Mouse (Mus musculus) forebrain, embryonic 10.5 days (tissue): ENCODE measurements around the gene Nudcd3. TPM values are rescaled to one million over a fixed set of nuclear protein-coding genes. Genes with fewer than 3 reads are reported as not detected.

Experiments
- DNase-seq: peaks from one replicate; pipeline ENCODE4 v3.0.0-alpha.2; 2017; ENCODE audit warnings: low spot score; ENCODE audit errors: extremely low spot score
- H3K27ac ChIP-seq: fragments of 300-500 bp; sonication (generic); 2 replicates; pipeline ENCODE4 v1.5.1; 2016; ENCODE audit warnings: mild to moderate bottlenecking
- H3K27me3 ChIP-seq: fragments of 300-500 bp; sonication (generic); 2 replicates; pipeline ENCODE4 v1.6.1; 2016; ENCODE audit warnings: mild to moderate bottlenecking; ENCODE audit not compliant: poor library complexity, severe bottlenecking
- H3K36me3 ChIP-seq: fragments of 300-500 bp; sonication (generic); replicated peaks from 2 replicates; pipeline ENCODE4 v1.6.1; 2016; ENCODE audit warnings: mild to moderate bottlenecking, moderate library complexity
- H3K4me1 ChIP-seq: fragments of 300-500 bp; sonication (generic); 2 replicates; pipeline ENCODE4 v1.6.1; 2016
- H3K4me3 ChIP-seq: fragments of 300-500 bp; sonication (generic); 2 replicates; pipeline ENCODE4 v1.5.1; 2016; ENCODE audit warnings: mild to moderate bottlenecking, moderate library complexity
- H3K9me3 ChIP-seq: fragments of 300-500 bp; sonication (generic); 2 replicates; pipeline ENCODE4 v1.6.1; 2016; ENCODE audit warnings: mild to moderate bottlenecking, moderate library complexity
- WGBS: fragments of 180-500 bp; shearing (Covaris S2); methylation state at CpG from one replicate; pipeline ENCODE4 v1.1.7; 2016; 5-methylcytosine and 5-hydroxymethylcytosine counted together
- polyA plus RNA-seq: library from polyadenylated mRNA; unstranded; fragments of >200 nt; fragmentation: Nextera tagmentation; extraction: Ambion mirVana; gene quantifications from 2 replicates; pipeline ENCODE4 v1.2.1, GENCODE M21; 2016

Nudcd3 gene
- polyA plus RNA-seq, 1 experiment from 2014 or later = 57.3 TPM

DNA sequence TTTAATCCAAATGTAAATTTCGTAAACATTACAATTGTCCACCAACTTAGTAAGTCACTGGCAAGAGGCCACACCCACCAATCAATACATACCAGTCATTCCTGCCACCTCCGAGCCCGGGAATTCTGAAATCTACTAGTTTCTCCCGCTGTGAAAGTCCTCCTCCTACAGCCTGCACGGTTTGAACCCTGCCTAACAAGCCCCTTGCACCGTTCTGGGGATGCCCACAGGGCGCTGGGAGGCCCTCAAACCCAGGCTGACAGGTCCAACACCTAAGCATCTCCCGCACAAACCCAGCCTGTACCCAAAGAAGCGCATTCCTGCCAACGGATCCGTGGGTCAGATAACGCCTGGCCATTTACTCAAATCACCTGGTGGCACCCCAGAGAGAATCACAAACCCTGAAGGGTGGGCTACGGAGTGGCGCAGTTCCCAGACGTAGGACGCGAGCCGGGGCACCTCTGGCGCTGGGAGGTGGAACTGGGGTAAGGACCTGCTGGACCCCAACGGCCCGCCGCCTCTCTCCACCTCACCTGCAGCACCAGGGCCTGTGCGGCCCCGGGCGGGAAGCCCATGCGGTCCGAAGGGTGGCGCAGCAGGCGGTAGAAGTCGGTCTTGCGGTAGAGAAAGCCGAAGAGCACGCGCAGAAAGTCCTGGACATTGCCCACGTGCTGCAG lies 667 bp downstream of the Nudcd3 start, which contains the start of gene A730071L15Rik:
A730071L15Rik (plus strand) TSS at position 620 of the 677 bp plus-strand sequence.
- Histone ChIP-seq H3K4me3 (peak within 1 kb of the TSS; percentile 100), H3K4me1 (peaks cover 24% of the 10 kb centered on the region), H3K27me3 (no peaks in the 10 kb centered on the region), H3K9me3 (no peaks in the 10 kb centered on the region), H3K27ac (peak within 1 kb of the TSS; percentile 98), H3K36me3 (peaks cover 18% of the 10 kb centered on the region)
- DNase-seq = peak; percentile 30
- WGBS = 2% methylated on average over 35 of the region's 35 CpGs

DNA sequence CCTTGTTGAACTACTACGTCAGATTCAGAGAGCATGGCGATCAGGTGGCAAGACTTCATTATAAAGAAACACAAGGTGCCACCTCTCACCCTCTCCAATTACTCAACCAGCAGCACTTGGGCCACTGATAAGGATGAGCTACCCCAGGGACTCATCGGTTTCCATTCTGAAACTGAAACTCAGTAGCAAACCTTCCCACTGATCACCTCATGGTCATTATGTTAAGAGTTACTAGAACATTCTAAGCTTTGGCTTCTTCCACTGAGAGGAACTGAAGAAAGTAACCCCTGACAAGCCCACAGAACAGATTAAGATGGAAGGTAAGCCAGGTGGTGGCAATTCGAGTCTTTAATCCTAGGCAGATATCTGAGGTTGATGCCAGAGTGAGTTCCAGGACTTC lies 1.8 kb downstream of the Nudcd3 start:
- Histone ChIP-seq H3K27ac (no peak overlapping the region), H3K4me1 (peaks cover 24% of the 10 kb centered on the region), H3K27me3 (no peaks in the 10 kb centered on the region), H3K4me3 (peak overlapping the region; percentile 100), H3K36me3 (peaks cover 24% of the 10 kb centered on the region), H3K9me3 (no peaks in the 10 kb centered on the region)
- WGBS = 94% methylated on average over 4 of the region's 4 CpGs
- DNase-seq = no peak

GRCm38 (mm10) chr11:6196780-6197179 lies 3.4 kb downstream of the Nudcd3 start:
- Histone ChIP-seq H3K27me3 (no peaks in the 10 kb centered on the region), H3K4me1 (peaks cover 24% of the 10 kb centered on the region), H3K36me3 (peaks cover 39% of the 10 kb centered on the region), H3K4me3 (no peak overlapping the region), H3K27ac (no peak overlapping the region), H3K9me3 (no peaks in the 10 kb centered on the region)
- DNase-seq = no peak
- WGBS = 95% methylated on average over 8 of the region's 8 CpGs

DNA sequence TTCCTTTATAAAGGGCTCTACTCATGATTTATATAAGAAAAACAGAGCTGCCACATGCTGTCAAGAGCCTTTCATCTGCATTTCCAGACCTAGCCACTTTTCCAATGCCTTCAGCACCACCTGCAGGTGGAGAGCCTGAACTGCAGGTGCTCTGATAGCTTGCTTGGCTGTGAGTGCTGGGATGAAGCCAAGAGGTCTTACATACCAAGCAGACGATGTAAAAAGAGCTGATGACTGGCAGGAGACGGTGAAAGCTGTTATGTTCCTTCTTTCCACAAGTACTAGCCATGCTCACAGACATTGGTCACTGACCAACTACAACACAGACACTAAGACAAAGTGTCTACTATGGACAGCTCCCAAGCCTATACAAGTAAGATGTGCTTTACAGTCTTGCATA lies 12.3 kb downstream of the Nudcd3 start:
- WGBS = 24% methylated on average over 2 of the region's 2 CpGs
- no peaks in the 10 kb centered on the region for H3K27me3 ChIP-seq
- no peak overlapping the region for H3K27ac ChIP-seq
- no peaks in the 10 kb centered on the region for H3K9me3 ChIP-seq
- DNase-seq = peak; percentile 71
- no peak overlapping the region for H3K4me3 ChIP-seq
- H3K4me1 ChIP-seq = 0 out of 2 replicates have a peak, but pooled peaks cover 4% of the 10 kb centered on the region
- H3K36me3 ChIP-seq = peaks cover 62% of the 10 kb centered on the region

DNA sequence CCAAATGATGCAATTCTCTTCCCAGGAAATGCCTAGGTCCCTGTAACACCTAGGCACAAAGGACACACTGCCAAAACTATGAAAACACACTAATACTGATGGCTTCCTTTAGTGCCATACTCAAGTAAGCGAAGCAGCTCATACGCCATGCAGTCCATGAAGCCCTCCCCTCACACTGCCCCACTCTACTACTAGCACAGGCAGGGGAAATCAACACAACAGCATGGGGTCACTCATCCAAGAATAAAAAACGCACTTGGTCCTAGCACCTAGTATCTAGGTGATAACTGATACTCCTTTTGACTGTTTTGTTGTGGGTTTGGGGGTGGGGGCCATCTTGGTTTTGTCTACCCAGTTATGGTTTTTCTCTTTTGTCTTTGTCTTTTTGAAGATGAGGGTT lies 12.8 kb downstream of the Nudcd3 start:
- no peak for DNase-seq
- no peak overlapping the region for H3K4me3 ChIP-seq
- no peaks in the 10 kb centered on the region for H3K9me3 ChIP-seq
- WGBS = 91% methylated on average over 3 of the region's 3 CpGs
- peaks cover 58% of the 10 kb centered on the region for H3K36me3 ChIP-seq
- H3K27ac ChIP-seq = no peak overlapping the region
- no peaks in the 10 kb centered on the region for H3K27me3 ChIP-seq
- H3K4me1 ChIP-seq = 0 out of 2 replicates have a peak, but pooled peaks cover 5% of the 10 kb centered on the region

GRCm38 (mm10) chr11:6184202-6184935 lies 15.8 kb downstream of the Nudcd3 start:
- H3K4me1 ChIP-seq = peaks cover 23% of the 10 kb centered on the region
- H3K9me3 ChIP-seq = no peaks in the 10 kb centered on the region
- DNase-seq = no peak
- no peak overlapping the region for H3K27ac ChIP-seq
- peaks cover 35% of the 10 kb centered on the region for H3K36me3 ChIP-seq
- H3K27me3 ChIP-seq = no peaks in the 10 kb centered on the region
- 83% methylated on average over 11 of the region's 11 CpGs for WGBS
- no peak overlapping the region for H3K4me3 ChIP-seq

DNA sequence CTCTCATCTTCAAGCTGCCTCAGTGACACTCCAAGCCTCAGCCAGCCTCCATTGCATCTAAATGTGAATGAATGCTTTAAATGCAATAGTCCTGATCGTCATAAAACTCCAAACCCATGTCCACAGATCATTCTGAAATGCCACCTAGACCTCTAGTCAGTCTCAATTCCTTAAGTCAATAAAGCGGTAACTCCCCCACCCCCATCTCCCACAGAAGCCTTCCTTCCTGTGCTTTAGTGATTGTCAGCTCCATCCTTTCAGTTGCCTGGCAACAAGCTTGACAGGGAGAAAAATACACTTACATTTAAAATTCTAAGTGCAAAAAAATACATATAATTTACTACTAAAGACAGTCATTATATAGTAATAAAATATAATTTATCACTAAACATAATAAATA lies 17.0 kb downstream of the Nudcd3 start:
- Histone ChIP-seq H3K9me3 (no peaks in the 10 kb centered on the region), H3K4me1 (peaks cover 34% of the 10 kb centered on the region), H3K36me3 (peaks cover 25% of the 10 kb centered on the region), H3K27me3 (no peaks in the 10 kb centered on the region), H3K27ac (no peak overlapping the region), H3K4me3 (no peak overlapping the region)
- no peak for DNase-seq
- WGBS = 91% methylated on average over 2 of the region's 2 CpGs

DNA sequence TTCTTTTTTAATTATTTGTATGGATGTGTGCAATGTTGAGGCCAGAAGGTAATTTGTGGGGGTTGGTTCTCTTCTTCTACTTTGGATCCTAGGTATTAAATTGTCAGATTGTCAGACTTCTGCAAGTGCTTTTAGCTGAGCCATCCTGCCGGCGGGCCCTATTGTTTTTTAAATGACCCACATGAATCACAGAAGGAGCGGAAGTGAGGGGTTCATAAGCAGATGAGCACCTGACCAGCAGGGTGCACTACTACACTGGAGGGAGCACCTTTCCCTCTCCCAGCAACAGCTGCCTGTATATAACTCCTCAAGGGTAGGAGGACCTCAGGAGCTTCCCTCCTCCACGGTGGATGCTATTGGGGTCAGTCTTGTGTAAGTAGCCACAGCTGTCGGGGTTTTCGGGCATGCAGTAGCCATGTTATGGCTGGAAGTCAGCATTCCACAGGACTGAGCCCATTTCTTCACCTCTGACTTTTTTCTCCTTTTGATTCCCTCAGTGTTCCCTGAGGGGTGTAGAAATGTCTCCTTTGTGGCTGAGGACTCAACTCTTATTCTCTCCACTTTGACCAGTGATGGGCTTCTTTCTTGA lies 19.3 kb downstream of the Nudcd3 start:
- peaks cover 46% of the 10 kb centered on the region for H3K4me1 ChIP-seq
- H3K36me3 ChIP-seq = peaks cover 3% of the 10 kb centered on the region
- 52% methylated on average over 6 of the region's 6 CpGs for WGBS
- no peaks in the 10 kb centered on the region for H3K27me3 ChIP-seq
- no peak overlapping the region for H3K27ac ChIP-seq
- H3K4me3 ChIP-seq = no peak overlapping the region
- no peak for DNase-seq
- no peaks in the 10 kb centered on the region for H3K9me3 ChIP-seq

GRCm38 (mm10) chr11:6179194-6179593 lies 21.0 kb downstream of the Nudcd3 start:
- Histone ChIP-seq H3K4me1 (peaks cover 46% of the 10 kb centered on the region), H3K36me3 (peaks cover under 1% of the 10 kb centered on the region; the same call in 1 of the 2 replicates), H3K27ac (peak overlapping the region; percentile 65), H3K4me3 (no peak overlapping the region), H3K9me3 (no peaks in the 10 kb centered on the region; the same call in 1 of the 2 replicates), H3K27me3 (no peaks in the 10 kb centered on the region)
- WGBS = 18% methylated on average over 8 of the region's 8 CpGs
- DNase-seq = no peak

GRCm38 (mm10) chr11:6178673-6179166 lies 21.5 kb downstream of the Nudcd3 start:
- Histone ChIP-seq H3K27ac (peak overlapping the region; percentile 65), H3K36me3 (peaks cover 5% of the 10 kb centered on the region; the same call in 1 of the 2 replicates), H3K9me3 (no peaks in the 10 kb centered on the region; the same call in 1 of the 2 replicates), H3K4me1 (peaks cover 46% of the 10 kb centered on the region), H3K27me3 (no peaks in the 10 kb centered on the region), H3K4me3 (no peak overlapping the region)
- 8% methylated on average over 2 of the region's 2 CpGs for WGBS
- DNase-seq = no peak

- Histone ChIP-seq H3K27me3 (no peaks in the 10 kb centered on the region), H3K27ac (no peak overlapping the region), H3K36me3 (peaks cover 8% of the 10 kb centered on the region), H3K9me3 (no peaks in the 10 kb centered on the region; the same call in 1 of the 2 replicates), H3K4me1 (peaks cover 42% of the 10 kb centered on the region), H3K4me3 (no peak overlapping the region)
- WGBS = 73% methylated on average over 8 of the region's 8 CpGs
- DNase-seq = no peak
Observed at GRCm38 (mm10) chr11:6177781-6178420, 22.3 kb downstream of the Nudcd3 start.

DNA sequence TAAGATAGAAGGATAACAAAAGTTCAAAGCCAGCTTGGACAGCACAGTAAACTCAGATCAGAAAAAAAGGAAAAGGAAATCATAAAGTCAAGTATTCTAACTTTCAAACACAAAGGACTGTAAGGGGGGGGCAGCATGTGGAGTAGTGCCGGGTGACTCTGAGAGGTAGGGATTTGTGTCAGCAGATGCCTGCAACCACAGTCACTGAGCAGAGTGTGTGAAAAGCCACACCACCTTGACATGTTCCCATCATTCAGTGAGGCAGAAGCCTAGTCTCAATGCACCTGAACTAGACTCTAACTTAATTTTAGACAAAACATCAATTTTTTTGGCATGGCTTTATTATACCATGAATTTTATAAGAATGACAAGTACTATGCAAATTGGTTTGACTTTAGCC lies 24.7 kb downstream of the Nudcd3 start:
- Histone ChIP-seq H3K9me3 (no peaks in the 10 kb centered on the region; the same call in 1 of the 2 replicates), H3K36me3 (peaks cover 9% of the 10 kb centered on the region), H3K4me1 (peaks cover 34% of the 10 kb centered on the region), H3K27me3 (no peaks in the 10 kb centered on the region), H3K4me3 (no peak overlapping the region), H3K27ac (no peak overlapping the region)
- no peak for DNase-seq
- WGBS = 85% methylated on average over 1 of the region's 1 CpGs
